Mouse (Mus musculus) layer of hippocampus, adult 6 months (tissue): ENCODE results near the gene Btnl6. TPM values are rescaled to one million over a fixed set of nuclear protein-coding genes. Genes with fewer than 3 reads are reported as not detected.

Source experiments
- long read RNA-seq, 2 experiments: library from polyadenylated mRNA; unstranded; transcript quantifications; one replicate each; pipeline ENCODE4 v2.0.0; 2019 to 2020
- polyA plus RNA-seq: library from polyadenylated mRNA; unstranded; fragments of <200 nt; fragmentation: Nextera tagmentation; gene quantifications from 2 replicates; pipeline ENCODE4 v1.2.3, GENCODE M21; 2021

Btnl6 gene
- polyA plus RNA-seq, result not detected in 2 replicates
- long read RNA-seq, experiment 1, result 0 reads
- long read RNA-seq, experiment 2, result 0 reads

DNA sequence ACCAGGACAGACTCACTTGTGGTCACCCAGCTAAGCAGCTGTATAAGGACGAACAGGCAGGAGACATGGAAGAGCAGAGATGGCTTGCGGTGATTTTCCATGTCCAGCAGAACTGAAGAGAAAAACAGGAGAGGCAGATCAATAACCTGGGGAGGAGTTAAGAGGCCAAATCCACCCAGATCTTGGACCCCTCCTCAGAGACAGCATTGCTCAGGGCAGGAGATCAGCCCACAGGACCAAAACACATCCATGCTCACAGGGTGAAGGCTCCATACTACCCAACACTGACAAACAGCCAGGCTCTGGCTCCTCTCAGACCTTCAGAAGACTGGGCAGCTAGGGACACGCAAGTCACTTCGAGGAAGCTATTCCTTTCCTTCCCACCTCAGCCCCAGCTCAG is at the start of gene Btnl6:
TSS of gene Btnl6 (minus strand) at position 101 of the 400 bp plus-strand sequence.

DNA sequence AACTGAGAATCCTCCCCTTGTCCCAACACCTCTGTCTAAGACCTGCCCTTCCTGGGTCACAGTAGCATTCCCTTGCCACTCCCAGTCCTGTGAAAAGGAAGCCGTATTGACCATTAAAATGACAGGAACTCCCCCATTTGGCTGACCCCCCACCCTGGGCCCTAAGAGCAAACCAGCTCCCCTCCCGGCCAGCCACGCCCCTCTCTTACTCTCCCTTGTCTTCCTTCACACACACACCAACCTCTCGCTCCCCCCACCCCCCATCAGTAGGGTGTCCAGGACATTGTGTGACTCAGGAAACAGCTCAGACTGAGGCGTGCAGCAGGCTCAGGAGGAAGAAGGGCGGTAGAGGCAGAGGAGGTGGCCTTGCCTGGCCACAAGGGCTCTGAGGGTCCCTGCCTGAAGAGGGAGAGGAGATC is 46.9 kb upstream of the Btnl6 start, which contains the start of gene Notch4:
TSS of gene Notch4 (plus strand) at position 266 of the 419 bp plus-strand sequence.

DNA sequence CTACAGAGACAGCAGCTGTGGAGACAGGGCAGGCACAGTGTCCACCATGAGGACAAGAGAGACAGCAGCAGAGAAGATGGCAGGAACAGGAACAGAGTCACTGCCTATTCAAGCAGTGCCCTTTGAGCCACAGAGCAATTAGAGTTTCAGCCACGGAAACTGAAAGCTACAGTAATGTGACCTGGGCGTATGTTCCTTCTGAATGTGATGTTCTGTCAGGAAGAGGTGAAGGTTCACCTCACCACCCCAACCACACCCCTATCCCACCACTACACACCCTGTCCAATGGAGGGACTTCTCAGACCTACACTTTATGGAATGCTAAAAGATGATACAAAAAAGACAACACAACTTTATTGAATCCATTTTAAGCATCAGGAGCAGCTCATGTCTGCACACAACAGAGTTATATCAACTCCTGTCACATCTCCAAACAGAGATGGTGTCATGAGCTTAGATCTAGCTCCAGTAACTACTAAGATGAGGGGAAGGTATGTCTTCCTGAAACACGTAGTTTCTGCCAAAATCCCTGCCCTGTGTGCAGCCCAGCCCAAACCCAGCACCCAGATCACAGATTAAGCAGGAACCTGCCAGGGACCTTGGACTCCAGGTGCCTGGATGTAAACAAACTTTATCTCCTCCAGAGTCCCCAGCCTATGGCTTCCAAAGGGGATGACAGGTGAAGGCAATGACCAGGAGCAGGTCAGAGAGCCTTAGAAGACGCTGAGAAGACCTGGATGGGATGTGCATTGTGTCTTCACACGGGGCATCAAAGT is 39.7 kb downstream of the Btnl6 start, which contains the start of gene Btnl4:
TSS of gene Btnl4 (minus strand) at position 81 of the 776 bp plus-strand sequence.

Other genes with a start within 250 kb of the Btnl6 start
- gene H2-Aa, start 229.5 kb downstream of the Btnl6 start, polyA plus RNA-seq, result 2.5 and 7.7 TPM in 2 replicates
- gene H2-Eb1, start 211.5 kb downstream of the Btnl6 start, polyA plus RNA-seq, result 4.2 and 7.9 TPM in 2 replicates
- not detected in 2 replicates for gene H2-Eb2, start 191.7 kb downstream of the Btnl6 start, polyA plus RNA-seq
- gene Btnl2, start 162.5 kb downstream of the Btnl6 start, polyA plus RNA-seq, result not detected in 2 replicates
- not detected in 2 replicates for gene Btnl1, start 140.2 kb downstream of the Btnl6 start, polyA plus RNA-seq
- gene BC051142, start 118.5 kb downstream of the Btnl6 start, polyA plus RNA-seq, result 0.94 and 1.4 TPM in 2 replicates
- gene Btnl4, start 40.0 kb downstream of the Btnl6 start, polyA plus RNA-seq, result not detected in 2 replicates
- 1.1 and 1.3 TPM in 2 replicates for gene Notch4, start 46.9 kb upstream of the Btnl6 start, polyA plus RNA-seq
- 0.38 and 0.58 TPM in 2 replicates for gene Gpsm3, start 72.5 kb upstream of the Btnl6 start, polyA plus RNA-seq
- gene Pbx2, start 73.9 kb upstream of the Btnl6 start, polyA plus RNA-seq, result 1.8 and 2.0 TPM in 2 replicates
- gene Ager, start 80.5 kb upstream of the Btnl6 start, polyA plus RNA-seq, result 0.57 and 2.0 TPM in 2 replicates
- gene Rnf5, start 86.3 kb upstream of the Btnl6 start, polyA plus RNA-seq, result 191 and 194 TPM in 2 replicates
- gene Agpat1, start 86.9 kb upstream of the Btnl6 start, polyA plus RNA-seq, result 76.2 and 84.4 TPM in 2 replicates
- gene Egfl8, start 98.6 kb upstream of the Btnl6 start, polyA plus RNA-seq, result 2.5 and 3.3 TPM in 2 replicates
- 8.3 and 9.4 TPM in 2 replicates for gene Ppt2, start 111.2 kb upstream of the Btnl6 start, polyA plus RNA-seq
- gene Prrt1, start 112.2 kb upstream of the Btnl6 start, polyA plus RNA-seq, result 19.2 and 21.3 TPM in 2 replicates
- 18.3 and 19.7 TPM in 2 replicates for gene Fkbpl, start 127.4 kb upstream of the Btnl6 start, polyA plus RNA-seq
- 35.3 and 40.9 TPM in 2 replicates for gene Atf6b, start 129.8 kb upstream of the Btnl6 start, polyA plus RNA-seq
- gene Tnxb, start 153.2 kb upstream of the Btnl6 start, polyA plus RNA-seq, result 0.31 and 0.33 TPM in 2 replicates
- gene C4b, start 226.5 kb upstream of the Btnl6 start, polyA plus RNA-seq, result 9.3 and 15.6 TPM in 2 replicates